Mouse (Mus musculus): ENCODE measurements around the gene Cyp3a57.
"Not testable (repeated sequence)": the region's sequence is repeated elsewhere in the genome, so short reads cannot be mapped to it uniquely, and the experiment has no call there.

The Cyp3a57 gene

DNA sequence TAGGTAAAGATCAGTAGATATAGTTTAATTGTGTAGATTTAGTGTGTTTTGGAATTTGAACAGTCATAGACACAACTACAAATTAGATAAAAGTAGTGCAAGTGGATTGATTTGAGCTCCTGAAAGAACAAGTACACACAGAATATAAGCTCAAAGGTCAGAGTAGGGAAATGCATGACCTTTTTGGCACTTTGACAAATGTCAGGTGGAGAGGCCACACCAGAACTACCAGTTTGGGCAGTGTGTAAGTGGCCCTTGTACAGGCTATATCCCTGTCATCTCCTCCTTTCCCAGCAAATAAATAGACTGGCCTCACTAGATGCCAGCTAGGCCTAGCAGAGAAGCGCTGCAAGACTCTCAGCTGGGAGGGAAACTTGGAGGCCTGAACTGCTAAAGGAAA, at the start of gene Cyp3a57:
TSS of gene Cyp3a57 (plus strand) at position 339 of the 400 bp plus-strand sequence.
- DNase-seq (ENCODE audit: extremely low read depth, low read depth, low spot score) = peak; percentile 31

DNA sequence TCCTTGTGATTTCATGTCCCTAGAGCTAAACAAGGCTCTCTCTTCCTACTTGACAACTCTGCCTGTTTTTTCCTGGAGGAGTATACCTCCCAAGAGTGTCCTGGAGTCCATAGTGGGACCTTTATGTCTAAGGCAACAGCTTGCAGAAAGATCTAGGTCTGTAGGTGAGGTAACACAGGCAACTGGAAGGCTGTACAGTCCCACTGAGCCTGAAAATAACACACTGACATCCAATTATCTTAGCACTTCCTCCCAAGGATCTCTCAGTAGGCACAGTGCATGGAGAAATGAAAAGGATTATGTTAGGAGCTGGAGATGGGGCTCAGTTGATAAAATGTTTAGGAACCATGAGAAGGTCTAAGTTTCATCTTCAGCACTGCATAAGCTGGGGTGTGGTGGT, 44.6 kb upstream of the Cyp3a57 start:
- no peak for DNase-seq (ENCODE audit: extremely low read depth, low read depth, low spot score)

DNA sequence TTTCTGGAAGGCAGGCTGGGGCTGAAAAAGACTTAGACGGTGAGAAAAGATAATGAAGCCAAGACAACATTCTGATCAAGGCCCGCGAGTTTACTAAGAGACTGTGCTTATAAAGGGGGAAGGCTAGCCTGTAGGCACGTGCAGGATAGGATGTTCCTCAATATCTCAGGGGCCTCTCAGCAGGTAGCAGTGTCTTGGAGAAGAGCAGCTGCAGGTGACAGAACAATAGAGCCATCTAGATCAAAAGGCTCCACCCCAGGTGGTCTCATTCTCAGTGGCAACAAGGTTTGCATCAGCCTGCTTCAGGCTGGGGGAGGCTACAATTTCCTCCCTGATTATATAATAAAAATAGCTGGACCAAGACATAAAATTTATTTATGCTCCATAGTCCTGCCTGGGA, 43.3 kb upstream of the Cyp3a57 start:
- DNase-seq (ENCODE audit: extremely low read depth, low read depth, low spot score) = not testable (repeated sequence)

GRCm38 (mm10) chr5:145302424-145302823, 42.7 kb upstream of the Cyp3a57 start:
- DNase-seq (ENCODE audit: extremely low read depth, low read depth, low spot score) = no peak

DNA sequence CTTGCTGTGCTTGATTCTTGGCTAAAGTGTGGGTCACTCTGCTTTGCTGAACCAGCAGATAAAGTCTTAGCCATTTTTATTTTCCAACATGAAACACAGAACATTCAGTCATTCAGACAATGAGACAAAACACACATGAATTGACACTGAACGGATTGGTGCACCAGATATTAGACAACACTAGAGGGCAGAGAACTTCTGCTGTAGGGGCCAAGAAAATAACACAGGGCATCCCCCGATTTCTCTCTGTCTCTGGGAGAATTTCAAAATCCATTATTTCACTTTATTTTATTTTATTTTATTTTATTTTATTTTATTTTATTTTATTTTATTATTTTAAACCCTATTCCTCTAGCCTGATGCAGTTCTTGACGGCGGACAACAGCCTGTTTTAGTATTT, 38.1 kb upstream of the Cyp3a57 start:
- not testable (repeated sequence) for DNase-seq (ENCODE audit: extremely low read depth, low read depth, low spot score)

DNA sequence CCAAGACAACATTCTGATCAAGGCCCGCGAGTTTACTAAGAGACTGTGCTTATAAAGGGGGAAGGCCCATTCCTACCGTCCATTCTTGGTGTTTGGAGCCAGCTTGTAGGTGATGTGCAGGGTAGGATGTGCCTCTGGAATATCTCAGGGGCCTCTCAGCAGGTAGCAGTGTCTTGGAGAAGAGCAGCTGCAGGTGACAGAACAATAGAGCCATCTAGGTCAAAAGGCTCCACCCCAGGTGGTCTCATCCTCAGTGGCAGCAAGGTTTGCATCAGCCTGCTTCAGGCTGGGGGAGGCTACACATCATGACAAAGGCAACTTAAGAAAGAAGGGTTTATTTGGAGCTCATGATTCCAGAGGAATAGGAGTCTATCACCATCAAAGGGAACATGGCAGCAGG, 37.3 kb upstream of the Cyp3a57 start:
- not testable (repeated sequence) for DNase-seq (ENCODE audit: extremely low read depth, low read depth, low spot score)

- DNase-seq (ENCODE audit: extremely low read depth, low read depth, low spot score) = no peak
Observed at GRCm38 (mm10) chr5:145313845-145314244, 31.2 kb upstream of the Cyp3a57 start.

GRCm38 (mm10) chr5:145317141-145317540, 27.9 kb upstream of the Cyp3a57 start:
- DNase-seq (ENCODE audit: extremely low read depth, low read depth, low spot score) = no peak

DNA sequence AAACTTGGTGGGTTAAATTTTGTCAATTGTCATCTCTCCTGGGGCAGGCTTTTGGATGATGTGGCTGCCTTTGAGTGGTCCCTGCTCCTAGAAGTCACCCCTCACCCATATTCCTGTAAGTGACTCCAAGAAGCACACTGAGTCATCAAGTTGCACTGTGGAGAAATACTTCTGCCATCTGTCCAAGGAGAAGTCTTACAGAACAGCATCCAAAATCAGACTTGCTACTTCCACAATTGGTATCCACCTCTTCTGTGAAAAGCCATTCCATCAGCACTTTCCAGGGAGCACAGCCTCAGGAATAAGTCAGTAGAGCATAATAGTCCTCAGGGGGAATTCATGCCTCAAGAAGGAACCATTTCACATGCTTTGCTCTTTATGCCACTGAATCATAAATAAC, 6.3 kb upstream of the Cyp3a57 start:
- not testable (repeated sequence) for DNase-seq (ENCODE audit: extremely low read depth, low read depth, low spot score)

- DNase-seq (ENCODE audit: extremely low read depth, low read depth, low spot score) = peak; percentile 33
Observed at GRCm38 (mm10) chr5:145349697-145350096, 4.6 kb downstream of the Cyp3a57 start.

DNA sequence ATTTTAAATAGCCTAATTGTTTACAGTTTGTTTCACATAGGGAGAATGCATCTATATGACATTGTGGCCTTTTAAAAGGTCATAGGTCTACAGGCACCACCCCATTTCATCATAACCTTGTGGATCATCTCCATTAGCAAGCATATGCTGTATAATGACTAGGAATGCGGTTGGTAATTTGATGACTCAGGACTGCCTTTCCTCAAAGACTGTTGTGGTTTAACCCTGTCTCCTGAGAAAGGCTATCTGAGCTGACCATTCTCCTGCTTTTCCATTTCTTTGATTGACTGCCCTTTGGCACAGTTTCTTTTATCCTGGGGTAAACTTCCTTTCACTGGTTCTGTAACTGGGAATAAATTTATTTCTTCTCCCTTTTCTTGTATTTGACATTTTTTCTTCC, 8.0 kb downstream of the Cyp3a57 start:
- DNase-seq (ENCODE audit: extremely low read depth, low read depth, low spot score) = no peak

- DNase-seq (ENCODE audit: extremely low read depth, low read depth, low spot score) = not testable (repeated sequence)
Observed at GRCm38 (mm10) chr5:145415416-145415815, 70.3 kb downstream of the Cyp3a57 start.

GRCm38 (mm10) chr5:145422287-145422686, 77.2 kb downstream of the Cyp3a57 start:
- no peak for DNase-seq (ENCODE audit: extremely low read depth, low read depth, low spot score)

DNA sequence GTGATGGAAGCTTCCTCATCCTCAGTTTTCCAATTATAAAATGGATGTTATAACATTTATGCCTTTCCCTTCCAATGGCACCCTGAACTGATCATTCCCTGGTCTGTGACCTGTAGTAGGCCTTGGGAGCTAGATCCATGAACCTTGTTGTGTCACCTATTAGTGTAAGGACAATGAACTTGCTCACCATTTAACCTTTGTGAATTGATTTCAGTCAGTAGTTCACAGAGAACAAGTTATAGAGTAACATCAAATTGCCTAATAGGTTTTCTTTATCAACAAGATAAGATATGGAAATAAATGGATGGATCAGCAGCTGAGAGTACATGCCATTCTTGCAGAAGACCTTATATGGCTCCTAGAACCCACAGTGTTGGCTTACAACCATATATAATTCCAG, 85.9 kb downstream of the Cyp3a57 start:
- DNase-seq (ENCODE audit: extremely low read depth, low read depth, low spot score) = no peak

DNA sequence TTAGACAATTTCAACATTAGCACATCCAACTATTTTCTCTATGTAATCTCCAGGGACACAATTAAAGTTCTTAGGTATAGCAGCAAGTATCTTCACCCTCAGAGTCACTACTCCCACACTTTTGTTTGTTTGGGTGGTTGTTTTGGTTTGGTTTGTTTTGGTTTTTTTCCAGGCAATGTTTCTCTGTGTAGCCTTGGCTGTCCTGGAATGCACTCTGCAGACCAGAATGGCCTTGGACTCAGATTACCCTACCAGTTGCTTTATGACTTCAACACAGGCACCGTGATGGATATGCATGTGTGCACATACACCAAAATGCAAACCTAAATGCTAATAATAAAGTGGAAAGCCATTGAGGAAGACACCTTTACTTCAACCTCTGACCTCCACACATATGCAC, 88.6 kb downstream of the Cyp3a57 start:
- DNase-seq (ENCODE audit: extremely low read depth, low read depth, low spot score) = no peak

All from fat pad, adult 2 months (tissue).